Comparison of ENCODE assay signal across 19 mouse cellular contexts in the genomic region with DNA sequence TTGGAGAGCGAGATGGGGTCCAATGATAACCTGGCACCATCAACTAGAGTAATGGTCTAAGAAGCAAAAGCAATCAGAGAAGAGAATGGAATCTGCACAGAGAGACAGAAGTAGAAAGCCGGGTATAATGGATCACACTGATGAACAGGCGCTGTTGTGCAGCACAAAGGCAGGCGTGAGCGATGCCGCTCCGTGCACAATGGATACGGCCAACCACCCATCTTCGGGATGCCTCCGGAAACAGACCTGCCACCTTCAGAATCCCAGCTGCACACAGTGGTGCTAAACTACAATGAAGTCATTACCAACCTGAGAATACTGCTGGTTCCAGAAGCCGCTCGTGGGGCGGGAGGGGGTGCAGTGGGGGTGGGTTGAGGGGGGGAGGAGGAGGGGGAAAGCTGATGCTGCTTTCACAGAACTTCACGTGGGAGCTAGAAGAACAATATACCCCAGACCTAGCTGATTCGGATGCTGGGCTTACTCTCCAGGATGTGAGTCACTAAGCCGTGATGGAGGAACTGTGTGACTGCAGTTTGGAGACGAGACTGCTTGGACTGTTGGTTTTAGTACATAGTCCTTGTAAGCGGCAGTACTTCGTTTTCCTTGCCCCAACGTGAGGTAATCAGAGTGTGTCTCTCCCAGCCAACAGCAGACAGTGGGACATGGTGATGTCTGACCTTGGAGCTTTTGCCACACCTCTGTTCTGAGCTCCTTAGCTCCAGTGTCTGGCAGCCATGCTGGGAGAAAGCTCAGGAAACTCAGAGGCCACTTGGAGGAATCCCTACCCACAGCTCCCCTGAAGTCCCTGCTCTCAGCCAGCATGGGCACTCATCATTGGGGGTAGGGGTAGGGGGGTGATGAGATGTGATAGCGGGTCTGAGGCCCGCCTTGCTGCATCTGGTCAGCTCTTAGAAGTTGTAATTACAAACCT.
A peak's percentile ranks its signal among the peaks of the same experiment; 100 is the strongest.
DNase-seq lines count a peak whose midpoint lies in the region; ATAC-seq and TF ChIP-seq lines count a peak whose summit lies in the region.
"Had no signal": no experiment of that assay in that cellular context is flagged by ENCODE, and none has a peak within 500 bp of the region (broad histone marks: within the 10 kb centered on the region; RNA-seq: fewer than 3 reads in every experiment).

No protein-coding gene starts in this region.

- H3K9ac ChIP-seq in forebrain, postnatal 0 days, result no peak overlapping the region
- H3K9ac ChIP-seq in forebrain, embryonic 11.5 days (ENCODE audit: low read length), result no peak overlapping the region
- no peak overlapping the region for H3K9ac ChIP-seq in hindbrain, postnatal 0 days (replicated peaks; ENCODE audit: low read length)
- H3K9ac ChIP-seq in liver, embryonic 12.5 days, result no peak overlapping the region
- H3K9ac ChIP-seq in lung, postnatal 0 days (replicated peaks; ENCODE audit: low read depth), result no peak overlapping the region
- H3K9ac ChIP-seq: heart, embryonic 13.5 days had no signal

- no peak for TF ChIP-seq EP300 in lung, postnatal 0 days (IDR thresholded peaks at IDR 0.05)

- H3K27me3 ChIP-seq in forebrain, postnatal 0 days (ENCODE audit: insufficient read depth, low read length), result no peaks in the 10 kb centered on the region
- no peaks in the 10 kb centered on the region for H3K27me3 ChIP-seq in forebrain, embryonic 11.5 days (ENCODE audit: control insufficient read depth, insufficient read depth, low read length)
- H3K27me3 ChIP-seq in hindbrain, postnatal 0 days (ENCODE audit: insufficient read depth, low read length), result no peaks in the 10 kb centered on the region
- H3K27me3 ChIP-seq in liver, embryonic 12.5 days (replicated peaks), result 0 out of 2 replicates have a peak, but pooled peaks cover 12% of the 10 kb centered on the region
- no peaks in the 10 kb centered on the region for H3K27me3 ChIP-seq in lung, postnatal 0 days (replicated peaks; ENCODE audit: insufficient read depth, low read length)

- peaks cover 5% of the 10 kb centered on the region; the same call in 1 of the 2 replicates for H3K4me1 ChIP-seq in forebrain, postnatal 0 days (ENCODE audit: insufficient read depth)
- no peaks in the 10 kb centered on the region for H3K4me1 ChIP-seq in forebrain, embryonic 11.5 days (replicated peaks; ENCODE audit: control insufficient read depth, insufficient read depth, low read length)
- 0 out of 2 replicates have a peak, but pooled peaks cover 8% of the 10 kb centered on the region for H3K4me1 ChIP-seq in hindbrain, postnatal 0 days (ENCODE audit: insufficient read depth, low read length)
- no peaks in the 10 kb centered on the region for H3K4me1 ChIP-seq in liver, embryonic 12.5 days
- no peaks in the 10 kb centered on the region for H3K4me1 ChIP-seq in lung, postnatal 0 days (ENCODE audit: insufficient read depth, low read depth, low read length)
- H3K4me1 ChIP-seq: heart, embryonic 13.5 days had no signal

- no peaks in the 10 kb centered on the region for H3K9me3 ChIP-seq in forebrain, postnatal 0 days (ENCODE audit: low read length)
- H3K9me3 ChIP-seq in forebrain, embryonic 11.5 days (ENCODE audit: control insufficient read depth, low read length), result no peaks in the 10 kb centered on the region
- H3K9me3 ChIP-seq in hindbrain, postnatal 0 days (ENCODE audit: low read length), result no peaks in the 10 kb centered on the region
- no peaks in the 10 kb centered on the region for H3K9me3 ChIP-seq in liver, embryonic 12.5 days (replicated peaks)
- no peaks in the 10 kb centered on the region for H3K9me3 ChIP-seq in lung, postnatal 0 days (ENCODE audit: low read length)

- WGBS in forebrain, postnatal 0 days, result 74% methylated on average over 22 of the region's 22 CpGs
- WGBS in forebrain, embryonic 11.5 days, result 84% methylated on average over 22 of the region's 22 CpGs
- 62% methylated on average over 22 of the region's 22 CpGs for WGBS in hindbrain, postnatal 0 days
- WGBS in liver, embryonic 12.5 days (ENCODE audit: insufficient replicate concordance), result 71% methylated on average over 22 of the region's 22 CpGs
- WGBS in lung, postnatal 0 days, result 82% methylated on average over 22 of the region's 22 CpGs

- no peak for TF ChIP-seq CTCF in forebrain, postnatal 0 days (IDR thresholded peaks at IDR 0.05; ENCODE audit: low read depth)
- TF ChIP-seq CTCF in hindbrain, postnatal 0 days (IDR thresholded peaks at IDR 0.05; ENCODE audit: low read depth), result no peak
- no peak for TF ChIP-seq CTCF in lung, postnatal 0 days (IDR thresholded peaks at IDR 0.05)

- no peaks in the 10 kb centered on the region for H3K36me3 ChIP-seq in forebrain, postnatal 0 days (ENCODE audit: insufficient read depth)
- no peaks in the 10 kb centered on the region for H3K36me3 ChIP-seq in forebrain, embryonic 11.5 days (ENCODE audit: control insufficient read depth, insufficient read depth, low read length)
- H3K36me3 ChIP-seq in hindbrain, postnatal 0 days (ENCODE audit: insufficient read depth, low read length), result no peaks in the 10 kb centered on the region
- no peaks in the 10 kb centered on the region for H3K36me3 ChIP-seq in liver, embryonic 12.5 days
- H3K36me3 ChIP-seq in lung, postnatal 0 days (ENCODE audit: insufficient read depth, low read length), result no peaks in the 10 kb centered on the region
- H3K36me3 ChIP-seq: heart, embryonic 13.5 days had no signal

- no peak overlapping the region; the same call in 1 of the 2 replicates for H3K4me2 ChIP-seq in forebrain, postnatal 0 days (ENCODE audit: low read depth)
- no peak overlapping the region for H3K4me2 ChIP-seq in forebrain, embryonic 11.5 days (ENCODE audit: low read depth, low read length, severe bottlenecking)
- H3K4me2 ChIP-seq in hindbrain, postnatal 0 days (ENCODE audit: low read depth, low read length), result peak overlapping the region; percentile 1; the same call in 1 of the 2 replicates
- no peak overlapping the region for H3K4me2 ChIP-seq in liver, embryonic 12.5 days
- H3K4me2 ChIP-seq in lung, postnatal 0 days (replicated peaks; ENCODE audit: low read depth, low read length), result no peak overlapping the region
- H3K4me2 ChIP-seq: heart, embryonic 13.5 days had no signal

- no peak for DNase-seq in forebrain, postnatal 0 days
- no peak for DNase-seq in forebrain, embryonic 11.5 days (ENCODE audit: low spot score)
- DNase-seq in right cerebral cortex, postnatal 25 days, result peak; percentile 28
- DNase-seq in right cerebral cortex, postnatal 14 days, result no peak
- no peak for DNase-seq in hindbrain, postnatal 0 days (ENCODE audit: low spot score)
- DNase-seq in gastrocnemius, postnatal 25 days, result no peak
- DNase-seq in lung, postnatal 0 days (ENCODE audit: low spot score), result no peak
- DNase-seq: adrenal gland, postnatal 10 days; B cell, adult 2 months; cerebellum, adult 8-10 months; heart, postnatal 4 days; kidney, adult 18-20 months; kidney, postnatal 14 days; lung, postnatal 14 days; right cerebral cortex, postnatal 4 days; thymus, postnatal 4 days had no signal

- no peak overlapping the region for H3K4me3 ChIP-seq in forebrain, postnatal 0 days (ENCODE audit: low read depth, low read length)
- no peak overlapping the region for H3K4me3 ChIP-seq in forebrain, embryonic 11.5 days (ENCODE audit: low read depth, low read length)
- no peak overlapping the region for H3K4me3 ChIP-seq in hindbrain, postnatal 0 days (ENCODE audit: low read length)
- H3K4me3 ChIP-seq in liver, embryonic 12.5 days, result no peak overlapping the region
- no peak overlapping the region for H3K4me3 ChIP-seq in lung, postnatal 0 days (ENCODE audit: low read depth, low read length)
- H3K4me3 ChIP-seq: erythroblast, embryonic 14.5 days; heart, embryonic 13.5 days had no signal

- ATAC-seq in forebrain, postnatal 0 days, result peak; percentile 52
- no peak for ATAC-seq in forebrain, embryonic 11.5 days (replicated peaks; ENCODE audit: low FRiP score)
- ATAC-seq in hindbrain, postnatal 0 days, result peak; percentile 57; the same call in 1 of the 2 replicates
- ATAC-seq in liver, embryonic 12.5 days, result no peak
- ATAC-seq in lung, postnatal 0 days, result no peak

- H3K27ac ChIP-seq in forebrain, postnatal 0 days (ENCODE audit: low read depth, low read length), result 0 out of 2 replicates have a peak overlapping the region, but pooled peaks have one; percentile 16
- H3K27ac ChIP-seq in forebrain, embryonic 11.5 days (ENCODE audit: low read depth, low read length), result no peak overlapping the region
- peak overlapping the region; percentile 11; the same call in 1 of the 2 replicates for H3K27ac ChIP-seq in hindbrain, postnatal 0 days
- H3K27ac ChIP-seq in liver, embryonic 12.5 days, result no peak overlapping the region
- no peak overlapping the region for H3K27ac ChIP-seq in lung, postnatal 0 days (ENCODE audit: low read length)
- H3K27ac ChIP-seq: heart, embryonic 13.5 days had no signal

Comparison
In these comparisons a context has a peak if more than half of its experiments do, and no peak if none do; other contexts are left out.
1. ATAC-seq: peak in forebrain, postnatal 0 days (single experiment) and hindbrain, postnatal 0 days (single experiment); none in forebrain, embryonic 11.5 days (single experiment), liver, embryonic 12.5 days (single experiment) and lung, postnatal 0 days (single experiment).
2. H3K27ac ChIP-seq: peak in forebrain, postnatal 0 days (single experiment) and hindbrain, postnatal 0 days (single experiment); none in forebrain, embryonic 11.5 days (single experiment), liver, embryonic 12.5 days (single experiment) and lung, postnatal 0 days (single experiment).